Mouse (Mus musculus) spleen, adult 18-20 months (tissue): ENCODE results near the gene Erc2.
"Not testable (repeated sequence)": the region's sequence is repeated elsewhere in the genome, so short reads cannot be mapped to it uniquely, and the experiment has no call there.

Experiments used
- DNase-seq, 2 experiments: peaks; one replicate each; pipeline ENCODE4 v3.0.0; 2022; ENCODE audit warnings: mixed read lengths in 2 of 2

Erc2 gene

DNA sequence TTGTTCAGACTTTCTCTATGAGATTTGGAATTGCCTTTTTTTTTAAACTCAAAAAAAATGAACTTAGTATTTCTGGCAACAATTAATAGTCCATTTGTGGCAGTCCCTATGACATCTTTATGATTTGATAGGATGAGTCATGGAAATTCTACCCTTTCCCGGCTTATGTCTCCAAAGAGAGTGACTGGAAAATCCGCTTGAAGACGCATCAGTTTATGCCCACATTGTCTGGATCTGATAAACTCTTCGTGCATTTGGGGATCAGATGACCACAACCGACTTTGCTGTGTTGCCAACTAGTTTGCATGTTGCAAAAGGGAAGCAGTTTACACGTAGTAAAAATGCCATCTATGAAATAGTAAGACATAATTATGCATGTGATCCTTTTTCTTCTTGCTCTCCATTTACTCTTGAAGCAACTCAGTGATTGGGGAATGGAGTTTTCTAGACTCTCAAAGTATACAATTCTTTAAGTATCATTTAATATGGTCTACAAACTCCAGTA, 215.4 kb downstream of the Erc2 start:
- no peak for DNase-seq

DNA sequence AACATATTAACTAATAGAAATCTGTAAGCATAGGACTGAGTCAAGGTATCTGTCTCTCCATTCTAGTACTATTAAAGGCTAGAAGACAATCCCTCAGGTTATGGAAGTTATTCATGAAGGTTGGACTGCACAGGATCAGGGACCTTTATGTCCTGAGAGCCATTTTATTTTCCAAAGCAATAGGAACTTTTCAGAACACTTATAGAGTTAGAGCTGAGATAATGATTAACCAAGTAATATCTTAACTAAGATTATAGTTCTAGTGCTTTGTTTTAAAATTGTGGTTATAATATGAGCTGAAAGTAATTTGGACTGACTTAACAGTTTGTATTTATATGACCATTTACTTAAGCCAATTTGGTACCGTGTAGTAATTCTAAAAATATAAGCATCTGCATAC, 217.9 kb downstream of the Erc2 start:
- DNase-seq: no peak

DNA sequence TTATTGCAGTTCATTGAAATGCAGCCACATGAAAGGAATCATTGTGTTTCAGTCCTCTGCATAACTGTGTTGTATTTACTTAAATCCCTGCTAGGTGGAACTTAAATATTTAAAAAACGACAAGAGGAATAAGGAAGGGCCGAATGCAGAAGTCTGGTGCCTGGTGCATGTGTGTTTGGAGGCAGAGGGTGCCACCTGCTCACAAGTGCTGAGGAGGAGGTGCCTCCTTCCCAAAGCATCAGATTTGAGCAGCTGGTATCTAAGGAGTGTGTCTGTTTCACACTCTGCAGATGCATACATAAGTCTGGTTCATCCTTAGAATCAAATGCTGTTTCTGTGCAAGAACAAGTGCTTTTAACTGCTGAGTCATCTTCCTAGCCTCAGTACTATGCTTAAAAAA, 224.6 kb downstream of the Erc2 start:
- DNase-seq: no peak

DNA sequence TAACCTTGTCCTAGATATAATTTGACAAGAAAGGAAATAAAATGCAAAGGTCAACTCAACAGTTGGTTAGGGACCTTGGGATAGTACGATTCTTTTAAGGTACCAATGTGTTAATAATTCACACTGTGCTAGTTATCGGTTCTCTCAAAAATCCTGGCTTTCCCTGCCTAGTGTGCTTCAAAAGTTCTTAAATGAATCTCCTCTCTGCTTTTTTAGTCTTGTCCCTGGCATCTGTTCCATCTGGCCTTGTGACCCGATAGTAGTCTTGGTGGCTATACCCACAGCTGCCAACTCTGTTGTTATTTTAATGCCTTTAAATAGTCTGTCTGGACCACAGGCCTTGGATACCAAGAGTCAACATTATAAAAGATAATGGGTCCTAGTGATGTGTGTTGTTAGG, 225.1 kb downstream of the Erc2 start:
- no peak for DNase-seq

DNA sequence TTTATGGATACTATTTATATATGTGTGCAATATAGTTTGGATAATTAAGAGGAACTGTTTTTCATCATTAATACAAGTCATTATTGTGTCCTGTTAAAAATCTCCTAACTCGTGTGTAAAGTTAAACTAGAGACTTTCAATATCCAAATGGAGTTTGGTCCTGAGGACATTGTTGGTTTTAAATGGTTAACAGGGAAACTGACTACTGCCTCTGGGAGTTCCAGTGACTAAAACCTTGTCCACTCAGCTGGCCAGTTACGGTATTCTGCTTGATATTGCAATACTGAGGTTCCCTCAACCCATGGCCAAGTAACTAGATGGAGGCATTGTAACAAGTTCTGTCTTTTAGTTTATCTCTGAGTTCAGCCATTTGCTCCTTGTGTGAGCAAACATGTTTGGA, 229.0 kb downstream of the Erc2 start:
- no peak for DNase-seq

GRCm38 (mm10) chr14:27852606-27853005, 230.4 kb downstream of the Erc2 start:
- DNase-seq: no peak

- no peak for DNase-seq
These were observed 238.3 kb downstream of the Erc2 start for GRCm38 (mm10) chr14:27860371-27861046.

- DNase-seq: no peak
These were observed 240.1 kb downstream of the Erc2 start for GRCm38 (mm10) chr14:27862299-27862698.

DNA sequence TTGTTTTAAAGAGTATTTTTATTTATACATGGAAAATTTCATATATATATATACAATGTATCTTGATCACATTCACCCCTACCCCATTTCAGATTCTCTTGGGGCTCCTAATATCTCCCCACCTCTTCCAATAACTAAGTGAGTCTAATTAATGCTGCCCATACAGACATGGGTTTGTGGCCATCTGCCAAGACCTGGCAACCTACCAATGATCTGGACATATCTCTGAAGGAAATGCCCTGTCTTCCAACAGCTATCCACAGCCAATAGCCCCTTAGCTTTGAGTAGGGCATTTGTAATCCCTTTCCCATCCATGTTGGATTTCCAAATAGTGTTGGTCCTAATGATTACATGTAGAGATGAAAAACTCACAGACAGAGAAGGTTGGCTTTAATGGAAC, 245.2 kb downstream of the Erc2 start:
- no peak for DNase-seq

DNA sequence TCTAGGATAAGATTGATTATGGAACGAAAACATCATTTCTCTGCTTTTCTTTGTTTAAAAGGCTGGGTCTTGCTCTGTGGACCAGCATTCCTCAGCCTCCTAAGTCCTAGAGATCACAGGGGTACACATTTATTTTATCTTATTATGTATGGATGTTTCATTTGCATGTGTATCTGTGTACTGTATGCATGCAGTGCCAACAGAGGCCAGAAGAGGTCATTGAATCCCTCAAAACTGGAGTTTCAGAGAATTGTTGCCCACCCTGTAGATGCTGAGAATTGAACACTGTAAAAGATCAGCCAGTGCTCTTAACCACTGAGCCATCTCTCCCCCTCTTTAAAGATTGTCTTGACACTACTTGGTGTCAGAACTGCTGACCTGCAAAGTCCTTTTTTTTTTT, 251.4 kb downstream of the Erc2 start:
- DNase-seq: no peak

- DNase-seq: no peak
These were observed 253.8 kb downstream of the Erc2 start for GRCm38 (mm10) chr14:27875991-27876411.

- no peak for DNase-seq
These were observed 259.7 kb downstream of the Erc2 start for GRCm38 (mm10) chr14:27881972-27882371.

DNA sequence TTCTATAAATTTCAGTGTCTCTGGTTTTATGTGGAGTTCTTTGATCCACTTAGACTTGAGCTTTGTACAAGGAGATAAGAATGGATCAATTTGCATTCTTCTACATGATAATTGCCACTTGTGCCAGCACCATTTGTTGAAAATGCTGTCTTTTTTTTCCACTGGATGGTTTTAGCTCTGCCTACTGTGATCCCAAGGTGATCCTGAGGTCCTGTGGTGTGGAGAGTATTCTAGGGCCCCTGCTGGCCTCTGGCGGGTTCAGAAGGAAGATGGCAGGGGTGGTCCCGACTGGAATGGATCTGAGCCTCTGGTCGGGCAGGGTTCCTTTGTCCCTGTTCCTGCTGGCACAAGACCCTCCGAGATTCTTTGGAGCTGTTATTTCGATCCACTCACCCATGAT, 264.1 kb downstream of the Erc2 start:
- not testable (repeated sequence) for DNase-seq

DNA sequence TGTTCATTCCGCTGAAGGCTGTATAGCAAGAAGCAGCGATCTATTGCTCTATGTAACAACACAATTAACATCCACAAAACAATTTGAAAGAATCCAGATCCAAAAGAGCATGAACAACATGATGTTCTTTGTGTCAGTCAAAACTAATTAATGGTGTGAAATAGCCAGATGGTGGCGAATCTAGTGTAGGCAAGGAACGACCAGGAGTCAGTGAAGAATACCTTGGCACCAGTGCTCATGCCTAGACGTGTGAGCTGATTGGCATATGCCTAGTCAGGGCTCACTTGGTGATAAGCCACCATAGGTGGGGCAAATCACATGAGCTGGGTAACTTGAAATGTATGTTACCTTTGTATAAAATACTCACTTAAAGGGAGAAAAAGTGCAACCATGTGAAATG, 265.3 kb downstream of the Erc2 start:
- DNase-seq: no peak

GRCm38 (mm10) chr14:27889650-27890049, 267.4 kb downstream of the Erc2 start:
- DNase-seq: no peak

- no peak for DNase-seq
These were observed 270.2 kb downstream of the Erc2 start for GRCm38 (mm10) chr14:27892416-27892815.

- no peak for DNase-seq
These were observed 279.5 kb downstream of the Erc2 start for GRCm38 (mm10) chr14:27901772-27902171.

GRCm38 (mm10) chr14:27921656-27922373, 299.6 kb downstream of the Erc2 start:
- no peak for DNase-seq

- no peak for DNase-seq
These were observed 305.1 kb downstream of the Erc2 start for GRCm38 (mm10) chr14:27927369-27927768.

DNA sequence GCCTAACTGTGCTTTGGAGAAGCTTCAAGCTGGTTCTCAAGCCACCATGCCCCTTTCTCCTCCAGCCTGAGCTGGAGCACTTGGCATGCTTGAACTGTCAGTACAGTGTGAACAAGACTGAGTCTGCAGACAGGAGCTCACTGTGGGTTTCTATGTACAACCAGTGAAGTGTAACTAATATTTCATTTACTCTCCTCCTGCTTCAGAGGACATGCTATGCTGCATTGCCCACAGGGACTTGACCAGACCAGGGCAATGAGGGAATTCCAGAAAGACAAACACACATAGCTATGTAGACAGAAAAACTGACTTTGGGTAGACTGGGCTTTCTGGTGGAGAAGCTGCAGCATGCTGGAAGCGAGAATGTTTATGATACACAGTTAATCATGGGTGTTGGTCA, 311.3 kb downstream of the Erc2 start:
- no peak for DNase-seq

GRCm38 (mm10) chr14:27935714-27936113, 313.5 kb downstream of the Erc2 start:
- no peak for DNase-seq

- DNase-seq: no peak
These were observed 315.7 kb downstream of the Erc2 start for GRCm38 (mm10) chr14:27937922-27938321.

DNA sequence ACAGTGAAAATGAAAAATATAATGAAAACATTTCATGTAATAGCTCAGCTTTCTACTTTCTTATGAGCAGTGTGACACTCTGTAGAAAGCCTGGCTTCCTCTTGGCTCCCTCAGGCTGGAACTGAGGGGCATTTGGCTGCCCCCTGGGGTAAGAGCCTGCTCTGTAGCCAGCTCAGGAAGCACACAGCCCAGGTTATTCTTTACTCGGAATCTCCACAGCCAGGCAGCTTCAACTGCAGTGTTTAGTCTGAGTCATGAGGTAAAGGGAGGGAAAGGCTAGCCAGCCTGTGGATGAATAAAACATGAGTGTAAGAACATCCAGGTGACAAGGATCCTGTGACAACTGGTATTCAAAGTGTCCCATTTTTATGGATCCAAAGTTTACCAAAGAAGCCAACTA, 323.0 kb downstream of the Erc2 start:
- no peak for DNase-seq

- no peak for DNase-seq
These were observed 324.0 kb downstream of the Erc2 start for GRCm38 (mm10) chr14:27946211-27946610.

- DNase-seq: no peak
These were observed 326.2 kb downstream of the Erc2 start for GRCm38 (mm10) chr14:27948391-27948790.
